Mouse (Mus musculus) heart, embryonic 15.5 days (tissue): ENCODE data around the gene Gadl1. TPM values are rescaled to one million over a fixed set of nuclear protein-coding genes. Genes with fewer than 3 reads are reported as not detected.
"Not testable (repeated sequence)": the region's sequence is repeated elsewhere in the genome, so short reads cannot be mapped to it uniquely, and the experiment has no call there.

ENCODE experiments used
- ATAC-seq: fragments of 200-750 bp; cut with Nextera tagmentation; replicated peaks from 2 replicates; pipeline ENCODE4 v1.8.0; 2017; ENCODE audit warnings: low read depth, moderate TSS enrichment; ENCODE audit not compliant: insufficient number of reproducible peaks, insufficient read depth, low FRiP score
- H3K27ac ChIP-seq: fragments of 300-500 bp; sonication (generic); 2 replicates; pipeline ENCODE4 v1.5.1; 2015; ENCODE audit warnings: mild to moderate bottlenecking, inconsistent platforms
- H3K27me3 ChIP-seq: fragments of 300-500 bp; sonication (generic); 2 replicates; pipeline ENCODE4 v1.6.1; 2015; ENCODE audit warnings: inconsistent platforms
- H3K36me3 ChIP-seq: fragments of 300-500 bp; sonication (generic); 2 replicates; pipeline ENCODE4 v1.6.1; 2015; ENCODE audit warnings: mild to moderate bottlenecking, inconsistent platforms
- H3K4me1 ChIP-seq: fragments of 300-500 bp; sonication (generic); replicated peaks from 2 replicates; pipeline ENCODE4 v1.6.1; 2015; ENCODE audit warnings: inconsistent platforms
- H3K4me2 ChIP-seq: fragments of 300-500 bp; sonication (generic); 2 replicates; pipeline ENCODE4 v1.6.1; 2015; ENCODE audit warnings: inconsistent platforms, mild to moderate bottlenecking, moderate library complexity
- H3K4me3 ChIP-seq: fragments of 300-500 bp; sonication (generic); 2 replicates; pipeline ENCODE4 v1.5.1; 2015; ENCODE audit warnings: mild to moderate bottlenecking, inconsistent platforms
- H3K9ac ChIP-seq: fragments of 300-500 bp; sonication (generic); 2 replicates; pipeline ENCODE4 v1.6.1; 2015; ENCODE audit warnings: mild to moderate bottlenecking, inconsistent platforms
- H3K9me3 ChIP-seq: fragments of 300-500 bp; sonication (generic); replicated peaks from 2 replicates; pipeline ENCODE4 v1.6.1; 2016; ENCODE audit warnings: inconsistent platforms
- WGBS: fragments of 180-500 bp; shearing (Covaris S2); methylation state at CpG from one replicate; pipeline ENCODE4 v1.1.7; 2015; ENCODE audit warnings: mixed read lengths; 5-methylcytosine and 5-hydroxymethylcytosine counted together
- polyA plus RNA-seq: library from polyadenylated mRNA; unstranded; fragments of >200 nt; fragmentation: Nextera tagmentation; extraction: Ambion mirVana; gene quantifications from 2 replicates; pipeline ENCODE4 v1.2.1, GENCODE M21; 2015

Gadl1 gene
- polyA plus RNA-seq, 1 experiment from 2014 or later: 0.69 TPM

GRCm38 (mm10) chr9:116025371-116025770, 116.1 kb downstream of the Gadl1 start:
- no peak overlapping the region for H3K27ac ChIP-seq
- no peaks in the 10 kb centered on the region for H3K9me3 ChIP-seq
- 68% methylated on average over 6 of the region's 6 CpGs for WGBS
- H3K27me3 ChIP-seq: no peaks in the 10 kb centered on the region
- no peaks in the 10 kb centered on the region for H3K36me3 ChIP-seq
- 0 out of 2 replicates have a peak, but pooled peaks cover 7% of the 10 kb centered on the region for H3K4me1 ChIP-seq
- H3K9ac ChIP-seq: no peak overlapping the region
- no peak overlapping the region for H3K4me2 ChIP-seq
- no peak overlapping the region for H3K4me3 ChIP-seq
- ATAC-seq: no peak

GRCm38 (mm10) chr9:116029076-116029475, 119.8 kb downstream of the Gadl1 start:
- H3K36me3 ChIP-seq: no peaks in the 10 kb centered on the region
- 78% methylated on average over 2 of the region's 2 CpGs for WGBS
- no peak overlapping the region for H3K27ac ChIP-seq
- H3K4me3 ChIP-seq: no peak overlapping the region
- no peak; the same call in 1 of the 2 replicates for ATAC-seq
- H3K27me3 ChIP-seq: no peaks in the 10 kb centered on the region
- H3K4me1 ChIP-seq: peaks cover 17% of the 10 kb centered on the region
- no peaks in the 10 kb centered on the region for H3K9me3 ChIP-seq
- H3K9ac ChIP-seq: no peak overlapping the region
- no peak overlapping the region for H3K4me2 ChIP-seq

- WGBS: 33% methylated on average over 5 of the region's 5 CpGs
- H3K4me1 ChIP-seq: peaks cover 15% of the 10 kb centered on the region
- no peak overlapping the region for H3K9ac ChIP-seq
- no peak overlapping the region for H3K4me3 ChIP-seq
- H3K27ac ChIP-seq: no peak overlapping the region
- H3K27me3 ChIP-seq: no peaks in the 10 kb centered on the region; the same call in 1 of the 2 replicates
- H3K9me3 ChIP-seq: no peaks in the 10 kb centered on the region
- ATAC-seq: no peak
- no peak overlapping the region for H3K4me2 ChIP-seq
- no peaks in the 10 kb centered on the region for H3K36me3 ChIP-seq
These were observed 123.5 kb downstream of the Gadl1 start for GRCm38 (mm10) chr9:116032711-116033110.

- no peaks in the 10 kb centered on the region for H3K4me1 ChIP-seq
- H3K27ac ChIP-seq: no peak overlapping the region
- ATAC-seq: no peak
- no peaks in the 10 kb centered on the region for H3K9me3 ChIP-seq
- no peaks in the 10 kb centered on the region for H3K36me3 ChIP-seq
- H3K27me3 ChIP-seq: no peaks in the 10 kb centered on the region; the same call in 1 of the 2 replicates
- H3K9ac ChIP-seq: no peak overlapping the region
- WGBS: 69% methylated on average over 6 of the region's 6 CpGs
- H3K4me3 ChIP-seq: no peak overlapping the region
- H3K4me2 ChIP-seq: no peak overlapping the region
These were observed 129.0 kb downstream of the Gadl1 start for GRCm38 (mm10) chr9:116038275-116038674.

- no peak overlapping the region for H3K9ac ChIP-seq
- no peaks in the 10 kb centered on the region for H3K9me3 ChIP-seq
- H3K4me2 ChIP-seq: no peak overlapping the region
These were observed 130.7 kb downstream of the Gadl1 start for GRCm38 (mm10) chr9:116039981-116040380.

GRCm38 (mm10) chr9:116040852-116041251, 131.6 kb downstream of the Gadl1 start:
- not testable (repeated sequence) for H3K9me3 ChIP-seq

More at GRCm38 (mm10) chr9:116039981-116040380, 130.7 kb downstream of the Gadl1 start:
- 80% methylated on average over 4 of the region's 4 CpGs for WGBS
- ATAC-seq: no peak
- Histone ChIP-seq H3K36me3 (no peaks in the 10 kb centered on the region), H3K27ac (no peak overlapping the region), H3K4me3 (no peak overlapping the region), H3K27me3 (no peaks in the 10 kb centered on the region; the same call in 1 of the 2 replicates), H3K4me1 (no peaks in the 10 kb centered on the region)

GRCm38 (mm10) chr9:116041369-116041768, 132.1 kb downstream of the Gadl1 start:
- WGBS: 77% methylated on average over 4 of the region's 4 CpGs
- Histone ChIP-seq H3K9me3 (no peaks in the 10 kb centered on the region), H3K4me1 (no peaks in the 10 kb centered on the region), H3K4me2 (no peak overlapping the region), H3K9ac (no peak overlapping the region), H3K4me3 (no peak overlapping the region), H3K27ac (no peak overlapping the region), H3K27me3 (no peaks in the 10 kb centered on the region; the same call in 1 of the 2 replicates), H3K36me3 (no peaks in the 10 kb centered on the region)
- ATAC-seq: no peak

More at GRCm38 (mm10) chr9:116040852-116041251, 131.6 kb downstream of the Gadl1 start:
- H3K4me2 ChIP-seq, H3K27me3 ChIP-seq, H3K27ac ChIP-seq, H3K36me3 ChIP-seq, H3K4me3 ChIP-seq, H3K4me1 ChIP-seq, H3K9ac ChIP-seq, ATAC-seq: not testable (repeated sequence)
- WGBS: 90% methylated on average over 14 of the region's 14 CpGs

- WGBS: 15% methylated on average over 3 of the region's 3 CpGs
- no peaks in the 10 kb centered on the region for H3K36me3 ChIP-seq
- H3K4me2 ChIP-seq: no peak overlapping the region
- H3K9me3 ChIP-seq: no peaks in the 10 kb centered on the region
- H3K27ac ChIP-seq: no peak overlapping the region
- ATAC-seq: no peak
- H3K4me1 ChIP-seq: no peaks in the 10 kb centered on the region
- H3K9ac ChIP-seq: no peak overlapping the region
- H3K4me3 ChIP-seq: no peak overlapping the region
- H3K27me3 ChIP-seq: no peaks in the 10 kb centered on the region; the same call in 1 of the 2 replicates
These were observed 132.5 kb downstream of the Gadl1 start for GRCm38 (mm10) chr9:116041787-116042186.

- Histone ChIP-seq H3K4me1 (no peaks in the 10 kb centered on the region), H3K27me3 (no peaks in the 10 kb centered on the region), H3K4me2 (no peak overlapping the region), H3K9ac (no peak overlapping the region), H3K27ac (no peak overlapping the region), H3K4me3 (no peak overlapping the region), H3K9me3 (no peaks in the 10 kb centered on the region), H3K36me3 (no peaks in the 10 kb centered on the region)
- no peak for ATAC-seq
- 74% methylated on average over 1 of the region's 1 CpGs for WGBS
These were observed 140.7 kb downstream of the Gadl1 start for GRCm38 (mm10) chr9:116049985-116050384.

- no peak for ATAC-seq
- WGBS: 69% methylated on average over 8 of the region's 8 CpGs
- Histone ChIP-seq H3K36me3 (no peaks in the 10 kb centered on the region), H3K4me2 (no peak overlapping the region), H3K4me3 (no peak overlapping the region), H3K9ac (no peak overlapping the region), H3K27me3 (no peaks in the 10 kb centered on the region), H3K4me1 (peaks cover 2% of the 10 kb centered on the region; the same call in 1 of the 2 replicates), H3K9me3 (no peaks in the 10 kb centered on the region), H3K27ac (no peak overlapping the region)
These were observed 144.7 kb downstream of the Gadl1 start for GRCm38 (mm10) chr9:116053976-116054375.

GRCm38 (mm10) chr9:116058475-116058874, 149.2 kb downstream of the Gadl1 start:
- Histone ChIP-seq H3K4me1 (peaks cover 3% of the 10 kb centered on the region; the same call in 1 of the 2 replicates), H3K4me3 (no peak overlapping the region), H3K27me3 (no peaks in the 10 kb centered on the region), H3K9me3 (no peaks in the 10 kb centered on the region), H3K36me3 (no peaks in the 10 kb centered on the region), H3K9ac (no peak overlapping the region), H3K27ac (no peak overlapping the region), H3K4me2 (no peak overlapping the region)
- no peak for ATAC-seq
- 86% methylated on average over 4 of the region's 4 CpGs for WGBS

- H3K9me3 ChIP-seq: no peaks in the 10 kb centered on the region
- no peaks in the 10 kb centered on the region for H3K27me3 ChIP-seq
- H3K36me3 ChIP-seq: no peaks in the 10 kb centered on the region
- no peak overlapping the region for H3K9ac ChIP-seq
- H3K27ac ChIP-seq: no peak overlapping the region
- WGBS: 54% methylated on average over 4 of the region's 4 CpGs
- ATAC-seq: 0 out of 2 replicates have a peak, but pooled peaks have one; percentile 27
- H3K4me1 ChIP-seq: peaks cover 3% of the 10 kb centered on the region; the same call in 1 of the 2 replicates
- no peak overlapping the region for H3K4me2 ChIP-seq
- H3K4me3 ChIP-seq: no peak overlapping the region
These were observed 149.9 kb downstream of the Gadl1 start for GRCm38 (mm10) chr9:116059156-116059555.
